Mouse (Mus musculus): ENCODE results near the gene Nav2. TPM values are rescaled to one million over a fixed set of nuclear protein-coding genes. Genes with fewer than 3 reads are reported as not detected.

Gene Nav2
- polyA plus RNA-seq, 1 experiment from 2014 or later = 22.5 TPM

DNA sequence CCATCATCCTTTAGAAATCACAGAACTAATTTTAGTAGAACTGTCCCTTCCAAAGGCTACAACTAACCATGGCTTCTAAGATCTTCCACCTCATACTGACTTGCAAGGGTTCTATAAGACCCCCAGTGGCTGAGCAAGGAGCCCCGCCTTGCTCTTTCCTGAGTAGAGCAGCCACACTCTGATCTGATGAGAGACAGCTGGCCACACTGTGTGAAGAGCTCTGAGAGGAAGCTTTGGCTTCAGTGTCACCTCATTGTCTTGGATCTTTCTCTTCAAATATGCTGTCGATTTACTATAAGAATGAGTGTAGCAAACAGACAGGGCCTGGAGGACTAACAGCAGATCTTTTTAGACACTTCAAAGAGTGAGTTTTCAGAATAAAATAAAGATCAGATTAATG, 673.4 kb downstream of the Nav2 start:
- H3K27ac ChIP-seq (replicated peaks; ENCODE audit: low read depth, low read length) = no peak overlapping the region
- no peak for DNase-seq
- no peaks in the 10 kb centered on the region for H3K4me1 ChIP-seq (ENCODE audit: control insufficient read depth, insufficient read depth, low read length)
- no peak overlapping the region for H3K4me2 ChIP-seq (ENCODE audit: low read length)
- H3K4me3 ChIP-seq (replicated peaks; ENCODE audit: low read depth, low read length) = no peak overlapping the region
- ATAC-seq (ENCODE audit: low FRiP score, low TSS enrichment) = no peak
- H3K9ac ChIP-seq (replicated peaks; ENCODE audit: low read length) = no peak overlapping the region
- H3K36me3 ChIP-seq (ENCODE audit: control insufficient read depth, insufficient read depth, low read length) = peaks cover 51% of the 10 kb centered on the region
- WGBS = 87% methylated on average over 2 of the region's 2 CpGs
- H3K9me3 ChIP-seq (ENCODE audit: control insufficient read depth, low read length) = no peaks in the 10 kb centered on the region
- H3K27me3 ChIP-seq (ENCODE audit: control insufficient read depth, insufficient read depth, low read length) = no peaks in the 10 kb centered on the region

DNA sequence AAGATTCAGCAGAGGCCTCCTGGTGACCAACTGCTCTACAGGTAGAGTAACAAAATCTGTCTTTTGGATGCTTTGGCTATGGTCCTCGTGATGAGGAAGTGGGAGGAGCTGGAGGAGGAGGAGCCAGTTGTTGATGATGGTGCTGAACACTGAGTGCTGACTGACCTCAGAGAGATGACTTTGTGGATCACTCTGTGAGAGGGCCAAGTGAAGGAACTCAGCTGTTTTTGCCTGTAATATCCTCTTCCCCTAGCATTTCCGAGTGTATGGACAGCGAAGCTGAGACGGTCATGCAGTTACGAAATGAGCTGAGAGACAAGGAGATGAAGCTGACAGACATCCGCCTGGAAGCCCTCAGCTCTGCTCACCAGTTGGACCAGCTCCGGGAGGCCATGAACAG, 674.0 kb downstream of the Nav2 start:
- 92% methylated on average over 7 of the region's 7 CpGs for WGBS
- no peaks in the 10 kb centered on the region for H3K4me1 ChIP-seq (ENCODE audit: control insufficient read depth, insufficient read depth, low read length)
- no peaks in the 10 kb centered on the region for H3K27me3 ChIP-seq (ENCODE audit: control insufficient read depth, insufficient read depth, low read length)
- no peak overlapping the region for H3K27ac ChIP-seq (replicated peaks; ENCODE audit: low read depth, low read length)
- H3K36me3 ChIP-seq (ENCODE audit: control insufficient read depth, insufficient read depth, low read length) = peaks cover 55% of the 10 kb centered on the region
- DNase-seq = no peak
- no peak overlapping the region for H3K4me3 ChIP-seq (replicated peaks; ENCODE audit: low read depth, low read length)
- H3K9me3 ChIP-seq (ENCODE audit: control insufficient read depth, low read length) = no peaks in the 10 kb centered on the region
- H3K4me2 ChIP-seq (ENCODE audit: low read length) = no peak overlapping the region
- H3K9ac ChIP-seq (replicated peaks; ENCODE audit: low read length) = no peak overlapping the region
- no peak for ATAC-seq (ENCODE audit: low FRiP score, low TSS enrichment)

DNA sequence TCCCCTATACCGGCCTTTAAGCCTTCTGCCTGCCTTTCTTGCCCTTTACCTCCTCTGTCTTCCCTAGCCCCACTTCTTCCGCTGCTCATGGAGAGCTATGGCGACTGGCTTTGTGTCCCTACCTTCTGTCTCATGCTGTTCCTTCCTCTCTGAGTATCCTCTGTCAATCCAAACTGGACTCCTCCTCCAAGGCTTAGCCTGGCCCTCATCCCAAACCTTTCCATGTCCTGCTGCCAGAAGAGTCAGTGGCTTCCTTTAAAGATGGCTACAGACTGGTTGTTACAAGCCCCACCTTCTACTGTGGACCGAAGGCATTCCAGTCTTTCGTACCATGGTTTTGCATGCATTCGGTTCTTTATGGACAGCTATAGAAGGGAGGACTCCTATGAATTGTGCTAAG, 674.7 kb downstream of the Nav2 start:
- Histone ChIP-seq H3K4me3 (replicated peaks; ENCODE audit: low read depth, low read length) (no peak overlapping the region), H3K4me1 (ENCODE audit: control insufficient read depth, insufficient read depth, low read length) (no peaks in the 10 kb centered on the region), H3K36me3 (ENCODE audit: control insufficient read depth, insufficient read depth, low read length) (peaks cover 57% of the 10 kb centered on the region), H3K27ac (replicated peaks; ENCODE audit: low read depth, low read length) (no peak overlapping the region), H3K4me2 (ENCODE audit: low read length) (no peak overlapping the region), H3K9ac (replicated peaks; ENCODE audit: low read length) (no peak overlapping the region), H3K9me3 (ENCODE audit: control insufficient read depth, low read length) (no peaks in the 10 kb centered on the region), H3K27me3 (ENCODE audit: control insufficient read depth, insufficient read depth, low read length) (no peaks in the 10 kb centered on the region)
- WGBS = 88% methylated on average over 6 of the region's 6 CpGs
- DNase-seq = no peak
- no peak for ATAC-seq (ENCODE audit: low FRiP score, low TSS enrichment)

DNA sequence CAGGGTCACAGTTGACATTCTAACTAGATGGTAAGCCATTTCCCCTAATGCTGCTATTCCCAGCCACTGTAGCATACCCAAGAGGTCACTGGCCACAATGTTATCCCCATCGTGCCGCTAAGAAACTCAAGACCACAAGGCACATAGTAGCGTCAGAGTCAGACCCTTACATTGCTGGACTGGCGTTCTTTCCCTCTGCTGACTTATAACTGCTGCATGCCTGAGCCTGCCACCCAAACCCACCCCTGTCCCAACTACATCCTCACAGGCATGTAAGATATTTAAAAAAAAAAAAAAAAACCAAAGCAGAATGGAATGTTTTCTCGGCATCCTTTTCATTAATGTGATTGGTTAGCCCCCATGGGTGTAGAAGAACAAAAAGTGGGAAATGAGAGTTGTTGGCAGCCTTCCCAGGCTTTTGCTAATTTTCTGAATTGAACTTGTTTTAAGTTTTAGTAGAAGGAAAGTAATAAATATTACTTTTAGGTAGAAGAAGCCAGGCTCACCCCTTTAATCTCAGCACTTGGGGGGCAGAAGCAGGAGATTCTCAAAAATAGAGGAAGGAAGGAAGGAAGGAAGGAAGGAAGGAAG, 678.1 kb downstream of the Nav2 start:
- DNase-seq (no peak), ATAC-seq (ENCODE audit: low FRiP score, low TSS enrichment) (no peak)
- Histone ChIP-seq H3K27me3 (ENCODE audit: control insufficient read depth, insufficient read depth, low read length) (no peaks in the 10 kb centered on the region), H3K4me2 (ENCODE audit: low read length) (no peak overlapping the region), H3K9me3 (ENCODE audit: control insufficient read depth, low read length) (no peaks in the 10 kb centered on the region), H3K36me3 (ENCODE audit: control insufficient read depth, insufficient read depth, low read length) (peaks cover 65% of the 10 kb centered on the region), H3K4me3 (replicated peaks; ENCODE audit: low read depth, low read length) (no peak overlapping the region), H3K27ac (replicated peaks; ENCODE audit: low read depth, low read length) (no peak overlapping the region), H3K9ac (replicated peaks; ENCODE audit: low read length) (no peak overlapping the region), H3K4me1 (ENCODE audit: control insufficient read depth, insufficient read depth, low read length) (no peaks in the 10 kb centered on the region)
- 82% methylated on average over 5 of the region's 5 CpGs for WGBS

DNA sequence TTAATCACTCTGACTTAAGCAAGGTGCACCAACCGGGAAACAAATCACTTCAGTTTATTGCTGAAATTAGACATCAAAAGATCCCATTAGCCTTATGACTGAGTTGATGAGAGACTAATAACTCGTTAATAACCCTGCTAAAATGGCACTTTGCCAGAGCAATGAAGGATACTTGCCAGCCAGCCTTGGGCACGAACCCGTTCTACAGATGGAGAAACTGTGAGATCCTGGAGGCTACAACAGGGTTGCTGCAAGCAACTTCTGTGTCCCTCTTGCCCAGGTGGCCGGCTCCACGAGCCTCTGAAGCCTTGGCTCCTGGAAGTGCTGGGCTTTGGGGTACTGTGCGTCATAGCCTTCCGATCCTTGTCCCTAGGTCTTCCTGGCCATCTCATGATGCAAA, 681.1 kb downstream of the Nav2 start:
- Histone ChIP-seq H3K27ac (replicated peaks; ENCODE audit: low read depth, low read length) (no peak overlapping the region), H3K4me3 (replicated peaks; ENCODE audit: low read depth, low read length) (no peak overlapping the region), H3K4me1 (ENCODE audit: control insufficient read depth, insufficient read depth, low read length) (no peaks in the 10 kb centered on the region), H3K9ac (replicated peaks; ENCODE audit: low read length) (no peak overlapping the region), H3K36me3 (ENCODE audit: control insufficient read depth, insufficient read depth, low read length) (peaks cover 65% of the 10 kb centered on the region), H3K9me3 (ENCODE audit: control insufficient read depth, low read length) (no peaks in the 10 kb centered on the region), H3K4me2 (ENCODE audit: low read length) (no peak overlapping the region), H3K27me3 (ENCODE audit: control insufficient read depth, insufficient read depth, low read length) (no peaks in the 10 kb centered on the region)
- ATAC-seq (ENCODE audit: low FRiP score, low TSS enrichment) = no peak
- WGBS = 95% methylated on average over 8 of the region's 8 CpGs
- DNase-seq = no peak

DNA sequence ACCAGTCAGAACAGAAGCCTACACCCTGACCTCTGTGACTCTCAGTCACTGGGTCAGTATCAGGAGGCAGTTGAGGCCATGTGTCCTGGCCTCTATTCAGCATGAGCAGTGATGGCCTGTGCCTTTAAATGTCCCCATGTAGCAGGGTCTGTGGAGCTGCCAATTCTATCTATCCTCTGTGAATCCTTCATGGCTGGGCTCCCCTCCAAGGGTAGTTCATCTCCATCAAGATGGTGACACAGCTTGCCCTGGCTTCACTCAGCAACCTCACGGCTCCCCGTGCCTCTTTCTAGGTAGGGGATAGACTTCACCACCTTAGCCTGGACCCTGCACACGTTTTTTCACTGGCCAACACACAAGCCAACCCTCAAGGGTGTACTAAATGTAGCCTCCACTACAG, 689.3 kb downstream of the Nav2 start:
- Histone ChIP-seq H3K9me3 (ENCODE audit: control insufficient read depth, low read length) (no peaks in the 10 kb centered on the region), H3K4me3 (replicated peaks; ENCODE audit: low read depth, low read length) (no peak overlapping the region), H3K9ac (replicated peaks; ENCODE audit: low read length) (no peak overlapping the region), H3K4me2 (ENCODE audit: low read length) (no peak overlapping the region), H3K27ac (replicated peaks; ENCODE audit: low read depth, low read length) (no peak overlapping the region), H3K4me1 (ENCODE audit: control insufficient read depth, insufficient read depth, low read length) (no peaks in the 10 kb centered on the region), H3K36me3 (ENCODE audit: control insufficient read depth, insufficient read depth, low read length) (peaks cover 43% of the 10 kb centered on the region), H3K27me3 (ENCODE audit: control insufficient read depth, insufficient read depth, low read length) (no peaks in the 10 kb centered on the region)
- no peak for ATAC-seq (ENCODE audit: low FRiP score, low TSS enrichment)
- 87% methylated on average over 3 of the region's 3 CpGs for WGBS
- DNase-seq = no peak

DNA sequence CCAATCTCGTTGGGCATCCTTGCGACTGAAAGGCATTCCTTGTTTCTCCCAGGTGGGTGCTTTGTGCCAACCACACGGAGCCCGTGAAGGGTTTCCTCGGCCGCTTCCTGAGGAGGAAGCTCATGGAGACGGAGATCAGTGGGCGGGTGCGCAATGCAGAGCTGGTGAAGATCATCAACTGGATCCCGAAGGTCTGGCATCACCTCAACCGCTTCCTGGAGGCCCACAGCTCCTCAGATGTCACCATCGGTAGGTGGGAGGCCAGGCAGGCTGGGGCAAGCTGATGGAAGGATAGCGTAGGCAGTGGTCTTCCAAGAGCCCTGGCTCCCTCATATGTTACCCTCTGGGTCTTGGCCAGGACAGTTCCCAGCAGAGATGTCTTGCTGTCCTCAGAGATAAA, 689.7 kb downstream of the Nav2 start:
- no peak overlapping the region for H3K4me2 ChIP-seq (ENCODE audit: low read length)
- H3K27ac ChIP-seq (replicated peaks; ENCODE audit: low read depth, low read length) = no peak overlapping the region
- H3K9me3 ChIP-seq (ENCODE audit: control insufficient read depth, low read length) = no peaks in the 10 kb centered on the region
- peaks cover 42% of the 10 kb centered on the region for H3K36me3 ChIP-seq (ENCODE audit: control insufficient read depth, insufficient read depth, low read length)
- no peak overlapping the region for H3K4me3 ChIP-seq (replicated peaks; ENCODE audit: low read depth, low read length)
- no peaks in the 10 kb centered on the region for H3K27me3 ChIP-seq (ENCODE audit: control insufficient read depth, insufficient read depth, low read length)
- 95% methylated on average over 13 of the region's 13 CpGs for WGBS
- no peak for DNase-seq
- no peak overlapping the region for H3K9ac ChIP-seq (replicated peaks; ENCODE audit: low read length)
- no peak for ATAC-seq (ENCODE audit: low FRiP score, low TSS enrichment)
- H3K4me1 ChIP-seq (ENCODE audit: control insufficient read depth, insufficient read depth, low read length) = no peaks in the 10 kb centered on the region

DNA sequence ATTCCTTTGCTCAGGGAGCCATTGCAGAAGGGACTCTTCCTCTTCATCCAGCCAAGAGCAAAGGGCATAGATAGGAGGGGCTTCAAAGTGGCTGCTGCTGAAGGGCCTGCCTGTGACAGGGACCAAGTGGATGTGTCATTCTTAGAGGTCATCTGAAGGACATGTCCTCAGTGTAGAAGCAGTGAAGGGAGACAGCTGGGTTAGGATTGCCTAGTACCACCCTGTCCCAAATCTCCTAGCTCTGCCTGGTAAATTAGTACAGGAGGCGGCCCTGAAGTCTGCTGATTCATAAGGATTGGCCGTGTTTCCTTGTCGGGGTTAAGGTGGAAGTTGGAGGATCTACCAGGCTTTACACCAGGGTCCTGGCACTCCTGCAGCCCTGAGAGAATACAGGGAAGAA, 691.4 kb downstream of the Nav2 start:
- Histone ChIP-seq H3K4me1 (ENCODE audit: control insufficient read depth, insufficient read depth, low read length) (no peaks in the 10 kb centered on the region), H3K27me3 (ENCODE audit: control insufficient read depth, insufficient read depth, low read length) (no peaks in the 10 kb centered on the region), H3K9me3 (ENCODE audit: control insufficient read depth, low read length) (no peaks in the 10 kb centered on the region), H3K9ac (replicated peaks; ENCODE audit: low read length) (no peak overlapping the region), H3K4me2 (ENCODE audit: low read length) (no peak overlapping the region), H3K27ac (replicated peaks; ENCODE audit: low read depth, low read length) (no peak overlapping the region), H3K4me3 (replicated peaks; ENCODE audit: low read depth, low read length) (no peak overlapping the region), H3K36me3 (ENCODE audit: control insufficient read depth, insufficient read depth, low read length) (peaks cover 29% of the 10 kb centered on the region)
- DNase-seq = no peak
- ATAC-seq (ENCODE audit: low FRiP score, low TSS enrichment) = no peak
- WGBS = 97% methylated on average over 3 of the region's 3 CpGs

DNA sequence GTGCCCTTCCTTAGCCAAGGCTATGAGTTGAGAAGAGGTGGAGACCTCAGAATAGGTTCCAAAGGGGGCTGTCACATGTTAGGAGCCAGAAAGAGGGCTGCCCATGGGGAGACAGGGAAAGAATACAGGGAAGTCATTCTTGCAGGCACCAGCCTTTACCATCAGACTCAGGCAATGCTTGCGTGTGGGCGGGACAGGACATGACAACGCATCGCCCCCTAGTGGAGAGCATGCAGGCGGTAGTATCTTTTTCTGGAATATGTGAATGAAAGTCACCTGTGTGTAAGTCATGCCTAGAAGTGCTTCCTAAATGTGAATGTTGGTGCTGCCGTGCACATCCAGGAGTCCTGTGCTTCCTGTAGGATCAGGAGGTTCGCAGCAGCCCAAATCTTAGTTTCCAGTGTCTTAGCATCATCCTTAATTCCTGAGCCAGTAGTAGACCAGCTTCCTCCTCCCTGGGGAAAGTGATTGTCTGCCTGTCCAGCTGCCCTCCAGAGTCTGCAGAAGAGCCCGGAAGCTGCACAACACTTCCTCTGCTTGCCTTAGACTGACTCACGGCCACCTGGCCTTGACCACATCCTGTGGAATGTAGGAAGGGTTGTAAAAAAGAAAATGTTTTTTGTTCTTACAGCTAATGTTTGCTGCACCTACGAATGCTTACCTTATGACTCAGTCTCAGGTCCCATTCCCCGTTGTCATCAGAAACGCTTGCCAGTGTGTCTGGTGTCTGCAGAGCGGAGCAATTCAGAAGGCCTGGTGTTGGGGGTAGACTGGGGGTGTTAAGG, 692.9 kb downstream of the Nav2 start:
- Histone ChIP-seq H3K9me3 (ENCODE audit: control insufficient read depth, low read length) (no peaks in the 10 kb centered on the region), H3K4me2 (ENCODE audit: low read length) (no peak overlapping the region), H3K27me3 (ENCODE audit: control insufficient read depth, insufficient read depth, low read length) (no peaks in the 10 kb centered on the region), H3K4me3 (replicated peaks; ENCODE audit: low read depth, low read length) (no peak overlapping the region), H3K9ac (replicated peaks; ENCODE audit: low read length) (no peak overlapping the region), H3K4me1 (ENCODE audit: control insufficient read depth, insufficient read depth, low read length) (no peaks in the 10 kb centered on the region), H3K27ac (replicated peaks; ENCODE audit: low read depth, low read length) (no peak overlapping the region), H3K36me3 (ENCODE audit: control insufficient read depth, insufficient read depth, low read length) (peaks cover 33% of the 10 kb centered on the region)
- peak; percentile 46; the same call in 1 of the 2 replicates for ATAC-seq (ENCODE audit: low FRiP score, low TSS enrichment)
- 61% methylated on average over 13 of the region's 13 CpGs for WGBS
- peak; percentile 85 for DNase-seq
